Mouse (Mus musculus) cerebellum, postnatal 4 days (tissue): Measurements from ENCODE around the gene Prr5l.
"Not testable (repeated sequence)": the region's sequence is repeated elsewhere in the genome, so short reads cannot be mapped to it uniquely, and the experiment has no call there.

Source experiments
- DNase-seq, 2 experiments: peaks; one replicate each; pipeline ENCODE4 v3.0.0; 2022; ENCODE audit warnings: low spot score in 2 of 2, mixed read lengths in 1 of 2

The Prr5l gene

DNA sequence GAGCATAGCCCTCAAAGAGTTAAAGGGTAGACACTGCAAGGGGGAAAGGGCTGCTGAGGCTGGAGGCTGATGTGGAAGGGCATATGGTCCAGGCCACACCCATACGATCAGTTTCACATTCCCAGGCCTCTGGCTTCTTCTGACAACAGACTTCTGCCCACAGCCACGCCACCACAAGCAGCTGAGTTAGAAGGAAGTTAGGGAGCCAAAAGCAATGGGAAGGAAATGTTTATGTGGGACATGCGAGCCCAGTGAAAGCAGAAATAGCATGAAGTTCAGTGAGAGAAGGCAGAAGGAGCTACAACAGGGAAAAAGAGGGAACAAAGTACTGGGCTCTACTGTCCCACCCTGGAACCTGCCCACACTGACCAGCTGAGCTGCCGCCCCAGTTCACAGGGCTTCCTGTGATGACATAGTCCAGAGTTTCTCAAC, 119.9 kb downstream of the Prr5l start:
- no peak for DNase-seq

DNA sequence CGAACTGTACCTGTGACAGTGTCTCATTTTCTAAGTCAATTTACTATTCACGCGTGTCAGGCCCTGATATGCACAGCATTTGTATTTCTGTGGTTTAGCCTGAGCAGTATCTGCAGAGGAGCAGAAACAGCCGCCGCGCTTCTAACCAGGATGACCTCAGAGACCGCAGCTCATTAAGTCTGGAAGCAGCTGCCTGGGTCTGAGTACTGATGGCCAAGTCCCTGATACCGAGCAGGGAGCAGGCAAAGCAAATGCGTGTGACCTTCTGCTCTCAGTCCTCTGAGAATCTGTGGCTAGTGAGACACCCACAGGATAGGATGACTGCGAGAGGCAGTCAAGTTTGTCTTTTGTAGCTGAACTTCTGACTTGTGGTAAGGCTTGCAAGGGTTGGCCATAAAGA, 120.4 kb downstream of the Prr5l start:
- no peak for DNase-seq

DNA sequence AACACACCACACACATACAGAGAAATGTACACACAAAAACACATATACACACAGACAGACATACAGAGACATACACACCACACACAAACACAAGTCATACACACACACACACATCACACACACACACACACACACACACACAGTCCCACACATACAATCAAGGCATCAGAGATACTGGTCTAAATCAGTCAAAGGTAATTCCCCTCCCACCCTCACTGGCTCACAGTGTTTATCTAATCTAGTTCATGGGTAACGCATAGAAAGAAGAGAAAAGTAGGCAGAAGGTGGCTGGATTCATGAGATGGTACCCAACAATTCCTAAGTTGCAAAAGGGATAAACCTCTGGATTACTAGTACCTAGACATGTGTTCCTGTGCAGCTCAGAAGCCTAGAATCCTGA, 120.9 kb downstream of the Prr5l start:
- no peak for DNase-seq

GRCm38 (mm10) chr2:101759523-101760277, 123.1 kb downstream of the Prr5l start:
- no peak for DNase-seq

DNA sequence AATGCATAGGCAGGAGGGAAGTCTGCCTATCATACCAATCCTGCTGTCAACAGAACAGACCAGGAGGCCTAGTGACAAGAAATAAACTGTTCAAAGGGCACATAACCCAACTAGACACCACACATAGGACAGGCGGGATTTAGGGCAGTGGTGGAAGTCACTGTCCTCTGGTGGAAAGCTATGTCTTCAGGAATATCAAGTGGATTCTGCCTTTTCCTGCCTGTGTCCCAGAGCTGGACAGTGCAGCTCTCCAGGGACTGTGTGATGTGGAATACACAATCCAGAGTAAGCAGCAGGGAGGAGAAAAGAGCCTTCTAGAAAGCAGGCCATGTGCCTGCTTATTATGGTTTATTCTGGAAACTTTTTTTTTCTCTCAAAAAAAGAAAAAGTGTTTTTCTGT, 125.0 kb downstream of the Prr5l start:
- no peak for DNase-seq

DNA sequence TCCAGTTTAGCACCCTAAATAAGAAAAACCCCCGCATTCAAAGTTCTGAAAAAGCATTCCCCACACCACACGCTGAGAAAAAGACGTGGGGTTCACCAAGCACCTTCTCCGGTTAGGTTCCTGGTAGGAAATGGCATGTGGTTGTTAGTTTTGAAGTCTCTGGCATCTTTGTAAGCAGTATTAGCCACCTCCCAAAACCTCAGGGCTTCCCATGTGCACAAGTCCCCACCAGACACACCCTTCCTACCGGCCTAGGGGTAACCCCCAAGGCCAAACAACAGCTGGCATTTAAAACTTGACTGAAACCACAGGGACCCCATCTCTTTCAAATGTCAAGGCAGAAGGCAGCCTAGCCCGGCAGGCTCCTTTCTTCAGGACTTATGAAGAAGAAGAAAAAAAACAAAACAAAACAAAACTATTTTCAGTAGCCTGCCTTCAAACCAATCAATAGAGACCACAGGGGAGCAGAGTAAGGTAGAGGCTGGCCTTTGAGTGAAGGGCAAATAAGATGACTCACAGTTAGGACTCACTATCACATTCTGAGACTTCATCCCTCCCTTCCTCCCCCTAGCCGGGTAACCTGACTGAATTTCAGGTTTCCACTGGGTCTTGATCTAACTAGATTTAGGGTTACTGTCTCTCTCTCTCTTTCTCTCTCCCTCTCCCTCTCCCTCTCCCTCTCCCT, 126.6 kb downstream of the Prr5l start:
- DNase-seq = no peak

DNA sequence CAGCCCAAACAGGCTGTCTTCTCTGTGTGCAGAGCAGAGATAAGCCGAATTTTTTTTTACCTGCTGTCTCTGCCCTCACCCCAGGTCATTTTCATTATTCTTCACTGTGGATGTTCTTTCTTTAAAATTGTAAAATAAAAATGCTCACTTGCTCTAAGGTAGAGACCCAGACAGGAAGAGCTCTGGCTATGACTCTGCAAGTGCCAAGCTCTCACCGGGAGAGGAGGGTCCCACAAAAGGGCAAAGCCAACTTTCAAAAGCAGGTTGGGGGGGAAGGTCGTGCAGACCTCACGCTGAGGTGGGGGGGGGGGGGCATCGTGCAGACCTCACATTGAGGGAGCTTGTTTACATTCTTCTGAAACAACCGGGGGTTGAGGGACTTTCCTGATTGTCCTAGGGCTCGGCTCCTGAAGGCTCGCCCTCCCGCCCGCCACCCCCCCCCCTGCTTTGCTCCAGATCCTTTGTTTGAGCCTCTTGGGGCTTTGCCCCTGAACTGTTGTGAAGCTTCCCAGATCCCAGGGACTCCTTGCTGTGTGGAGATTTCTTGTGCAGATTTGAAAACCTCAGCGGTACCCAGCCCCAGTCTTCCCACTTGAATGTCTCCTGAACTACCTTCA, 127.8 kb downstream of the Prr5l start:
- no peak for DNase-seq

DNA sequence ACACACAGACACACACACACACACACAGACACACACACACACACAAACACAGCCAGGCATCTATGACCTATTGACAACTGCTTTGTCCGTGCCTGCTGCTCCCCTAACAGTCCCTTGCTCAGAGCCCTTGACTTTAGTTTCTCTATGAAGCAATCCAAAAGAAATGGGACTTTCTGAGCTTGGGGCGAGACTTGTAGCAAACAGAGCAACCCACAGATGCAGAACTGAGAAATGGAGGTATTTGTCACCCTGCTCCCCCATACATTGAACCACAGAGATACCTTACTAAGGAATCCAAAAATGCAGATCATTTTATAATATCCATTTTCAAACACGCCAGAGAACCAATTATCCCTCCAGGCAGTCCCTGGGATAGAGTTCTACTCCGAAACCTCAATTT, 128.4 kb downstream of the Prr5l start:
- no peak for DNase-seq

DNA sequence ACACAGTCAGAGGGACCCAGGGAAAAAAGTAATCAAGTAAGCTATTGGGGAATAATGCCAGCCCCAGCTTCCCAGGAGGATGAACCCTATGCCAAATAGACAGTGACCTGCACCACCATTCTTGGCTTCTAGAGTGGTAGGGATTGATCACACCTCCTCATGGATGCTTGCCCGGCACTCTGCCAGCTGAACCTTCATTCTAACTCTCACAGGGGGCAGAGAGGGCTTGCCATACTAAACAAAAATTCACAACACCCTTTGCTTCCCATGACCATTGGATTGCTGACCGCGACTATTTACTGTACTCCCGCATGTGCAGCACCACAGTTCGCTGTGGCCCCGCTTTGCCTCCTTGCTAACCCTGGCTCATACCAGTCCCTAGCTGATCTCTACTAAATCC, 129.8 kb downstream of the Prr5l start:
- DNase-seq = no peak

DNA sequence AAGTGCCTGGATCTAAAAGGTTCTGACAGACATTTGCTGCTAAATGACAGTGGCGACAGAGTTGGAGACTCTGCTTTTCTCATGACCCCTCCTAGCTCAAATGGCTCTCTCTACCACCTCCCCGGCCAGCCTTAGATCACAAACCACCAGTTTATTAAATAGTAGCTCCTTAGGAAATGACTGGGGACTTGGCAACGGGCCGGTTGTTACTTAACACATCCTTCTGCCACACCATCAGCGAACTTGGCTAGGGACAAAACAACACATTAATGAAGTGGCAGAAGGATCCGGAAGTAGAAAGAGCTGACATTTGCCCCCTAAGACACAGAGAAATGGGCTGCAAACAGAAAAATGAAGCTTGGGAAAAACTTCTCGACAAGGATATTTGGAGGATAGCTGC, 130.4 kb downstream of the Prr5l start:
- DNase-seq = no peak

- DNase-seq = no peak
Observed at GRCm38 (mm10) chr2:101751236-101751922, 131.4 kb downstream of the Prr5l start.

- no peak for DNase-seq
Observed at GRCm38 (mm10) chr2:101746537-101746936, 136.3 kb downstream of the Prr5l start.

GRCm38 (mm10) chr2:101745656-101746055, 137.2 kb downstream of the Prr5l start:
- DNase-seq = not testable (repeated sequence)

- DNase-seq = no peak
Observed at GRCm38 (mm10) chr2:101742072-101742860, 140.6 kb downstream of the Prr5l start.

GRCm38 (mm10) chr2:101741653-101742052, 141.2 kb downstream of the Prr5l start:
- DNase-seq = no peak

- no peak for DNase-seq
Observed at GRCm38 (mm10) chr2:101739914-101740313, 142.9 kb downstream of the Prr5l start.

GRCm38 (mm10) chr2:101733564-101733963, 149.3 kb downstream of the Prr5l start:
- no peak for DNase-seq

GRCm38 (mm10) chr2:101732777-101733210, 150.0 kb downstream of the Prr5l start:
- DNase-seq = no peak

GRCm38 (mm10) chr2:101730972-101731371, 151.9 kb downstream of the Prr5l start:
- no peak for DNase-seq

DNA sequence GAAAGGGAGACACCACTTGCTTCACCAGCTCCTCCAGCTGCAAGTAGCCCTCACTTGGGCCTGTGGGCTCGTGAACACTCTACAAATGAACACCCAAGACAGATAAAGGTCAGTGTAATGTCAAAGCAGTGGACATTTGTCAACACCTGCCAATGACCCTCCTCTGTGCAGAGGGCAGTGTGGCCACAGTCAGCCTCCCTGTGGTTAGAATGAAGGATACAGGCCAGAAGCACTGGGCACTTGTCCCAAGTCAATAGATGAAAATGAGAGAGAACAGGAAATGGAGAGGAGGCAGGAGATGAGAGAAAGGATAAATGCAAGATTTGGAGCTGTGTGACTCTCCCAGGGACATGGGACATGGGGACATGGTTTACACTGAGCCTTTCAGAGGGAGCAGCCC, 153.4 kb downstream of the Prr5l start:
- DNase-seq = no peak

GRCm38 (mm10) chr2:101727787-101728186, 155.0 kb downstream of the Prr5l start:
- DNase-seq = no peak
